12 mouse cellular contexts compared by ENCODE assay signal in genomic region chr12:119054560-119054959, GRCm38 (mm10).
DNase-seq lines count a peak whose midpoint lies in the region; ATAC-seq and TF ChIP-seq lines count a peak whose summit lies in the region.
"Had no signal": no experiment of that assay in that cellular context is flagged by ENCODE, and none has a peak within 500 bp of the region (broad histone marks: within the 10 kb centered on the region; RNA-seq: fewer than 3 reads in every experiment).

No protein-coding gene starts in this region.

- peak; percentile 47; the same call in 1 of the 2 replicates for ATAC-seq in intestine, embryonic 15.5 days
- no peak for ATAC-seq in intestine, embryonic 16.5 days
- no peak for ATAC-seq in midbrain, postnatal 0 days (ENCODE audit: low FRiP score)
- ATAC-seq: forebrain, embryonic 15.5 days had no signal

- no peak overlapping the region for H3K4me2 ChIP-seq in intestine, embryonic 15.5 days (replicated peaks)
- H3K4me2 ChIP-seq in intestine, embryonic 16.5 days (ENCODE audit: low read depth, low read length): no peak overlapping the region
- H3K4me2 ChIP-seq in midbrain, postnatal 0 days (ENCODE audit: low read depth, low read length, poor library complexity, severe bottlenecking): no peak overlapping the region
- H3K4me2 ChIP-seq: forebrain, embryonic 15.5 days had no signal

- H3K36me3 ChIP-seq in intestine, embryonic 15.5 days: no peaks in the 10 kb centered on the region
- no peaks in the 10 kb centered on the region for H3K36me3 ChIP-seq in intestine, embryonic 16.5 days (ENCODE audit: control insufficient read depth, insufficient read depth, low read length)
- no peaks in the 10 kb centered on the region for H3K36me3 ChIP-seq in midbrain, postnatal 0 days (ENCODE audit: insufficient read depth, low read length)
- no peaks in the 10 kb centered on the region for H3K36me3 ChIP-seq in midbrain, embryonic 10.5 days
- H3K36me3 ChIP-seq: forebrain, embryonic 15.5 days had no signal

- H3K4me3 ChIP-seq in intestine, embryonic 15.5 days (replicated peaks): no peak overlapping the region
- no peak overlapping the region for H3K4me3 ChIP-seq in intestine, embryonic 16.5 days (ENCODE audit: low read length)
- H3K4me3 ChIP-seq in midbrain, postnatal 0 days (ENCODE audit: low read depth, low read length): no peak overlapping the region
- no peak overlapping the region for H3K4me3 ChIP-seq in midbrain, embryonic 10.5 days
- H3K4me3 ChIP-seq: forebrain, embryonic 15.5 days had no signal

- peak; percentile 4 for DNase-seq in adrenal gland, postnatal 14 days
- DNase-seq in adrenal gland, adult 2 months: no peak
- DNase-seq in midbrain, postnatal 0 days (ENCODE audit: low spot score): peak; percentile 34
- no peak for DNase-seq in midbrain, embryonic 10.5 days (ENCODE audit: low spot score)
- DNase-seq in heart, postnatal 4 days: peak; percentile 33
- DNase-seq in cerebellum, postnatal 14 days: no peak
- DNase-seq: adrenal gland, postnatal 36 days; cerebellum, postnatal 36 days; liver had no signal

- H3K27me3 ChIP-seq in intestine, embryonic 15.5 days (replicated peaks): no peaks in the 10 kb centered on the region
- H3K27me3 ChIP-seq in intestine, embryonic 16.5 days (replicated peaks; ENCODE audit: control insufficient read depth, insufficient read depth, low read length): no peaks in the 10 kb centered on the region
- H3K27me3 ChIP-seq in midbrain, postnatal 0 days (ENCODE audit: insufficient read depth, low read length): no peaks in the 10 kb centered on the region
- no peaks in the 10 kb centered on the region for H3K27me3 ChIP-seq in midbrain, embryonic 10.5 days (ENCODE audit: low read depth, poor library complexity, severe bottlenecking)
- H3K27me3 ChIP-seq: forebrain, embryonic 15.5 days had no signal

- H3K9ac ChIP-seq in intestine, embryonic 15.5 days: no peak overlapping the region
- H3K9ac ChIP-seq in intestine, embryonic 16.5 days (ENCODE audit: low read depth, low read length): no peak overlapping the region
- H3K9ac ChIP-seq in midbrain, postnatal 0 days (replicated peaks; ENCODE audit: low read length, poor library complexity, severe bottlenecking): no peak overlapping the region
- H3K9ac ChIP-seq: forebrain, embryonic 15.5 days had no signal

- no peak overlapping the region for H3K27ac ChIP-seq in intestine, embryonic 15.5 days
- no peak overlapping the region for H3K27ac ChIP-seq in intestine, embryonic 16.5 days (ENCODE audit: low read length)
- H3K27ac ChIP-seq in midbrain, postnatal 0 days (ENCODE audit: low read depth, low read length): no peak overlapping the region
- no peak overlapping the region for H3K27ac ChIP-seq in midbrain, embryonic 10.5 days (replicated peaks)
- H3K27ac ChIP-seq: forebrain, embryonic 15.5 days had no signal

- no peaks in the 10 kb centered on the region for H3K9me3 ChIP-seq in intestine, embryonic 15.5 days
- H3K9me3 ChIP-seq in intestine, embryonic 16.5 days (ENCODE audit: control insufficient read depth, low read length): no peaks in the 10 kb centered on the region
- H3K9me3 ChIP-seq in midbrain, postnatal 0 days (ENCODE audit: low read length): no peaks in the 10 kb centered on the region
- H3K9me3 ChIP-seq in midbrain, embryonic 10.5 days (replicated peaks): no peaks in the 10 kb centered on the region
- H3K9me3 ChIP-seq: forebrain, embryonic 15.5 days had no signal

- 19% methylated on average over 3 of the region's 3 CpGs for WGBS in intestine, embryonic 15.5 days
- WGBS in intestine, embryonic 16.5 days: 29% methylated on average over 3 of the region's 3 CpGs
- WGBS in midbrain, postnatal 0 days: 54% methylated on average over 3 of the region's 3 CpGs
- WGBS in midbrain, embryonic 10.5 days: 85% methylated on average over 3 of the region's 3 CpGs

- TF ChIP-seq CTCF in midbrain, postnatal 0 days (IDR thresholded peaks at IDR 0.05): no peak

- H3K4me1 ChIP-seq in intestine, embryonic 15.5 days (replicated peaks): no peaks in the 10 kb centered on the region
- no peaks in the 10 kb centered on the region for H3K4me1 ChIP-seq in intestine, embryonic 16.5 days (ENCODE audit: control insufficient read depth, insufficient read depth, low read length)
- H3K4me1 ChIP-seq in midbrain, postnatal 0 days (ENCODE audit: insufficient read depth, low read length): no peaks in the 10 kb centered on the region
- no peaks in the 10 kb centered on the region for H3K4me1 ChIP-seq in midbrain, embryonic 10.5 days
- H3K4me1 ChIP-seq: forebrain, embryonic 15.5 days had no signal

Comparison
In these comparisons a context has a peak if more than half of its experiments do, and no peak if none do; other contexts are left out.
1. DNase-seq: peak in adrenal gland, postnatal 14 days (single experiment), midbrain, postnatal 0 days (single experiment) and heart, postnatal 4 days (single experiment); none in adrenal gland, adult 2 months (single experiment), midbrain, embryonic 10.5 days (single experiment) and cerebellum, postnatal 14 days (0 of 2).